Comparison of ENCODE assay signal across 9 mouse cellular contexts in the genomic region with DNA sequence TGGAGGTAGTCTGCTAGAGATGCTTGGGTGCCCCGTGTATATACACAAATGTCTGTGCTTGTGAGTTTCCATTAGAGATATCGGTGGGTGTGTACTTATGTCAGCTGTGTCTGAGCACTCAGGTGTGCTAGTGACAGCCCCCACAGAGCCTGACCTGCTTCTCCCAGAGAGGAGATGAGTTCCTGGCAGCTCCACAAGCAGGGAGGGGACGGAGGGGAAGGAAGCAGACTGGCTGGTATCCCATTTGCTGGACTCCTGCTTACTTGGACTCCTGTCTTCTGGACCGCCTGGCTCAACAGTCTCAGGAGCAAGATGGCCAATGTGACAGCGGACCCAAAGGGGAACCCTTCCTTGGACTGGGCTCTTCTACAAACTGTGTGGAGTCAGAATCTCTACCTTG. TPM values are rescaled to one million over a fixed set of nuclear protein-coding genes. Genes with fewer than 3 reads are reported as not detected.
A peak's percentile ranks its signal among the peaks of the same experiment; 100 is the strongest.
DNase-seq lines count a peak whose midpoint lies in the region; ATAC-seq and TF ChIP-seq lines count a peak whose summit lies in the region.
"Had no signal": no experiment of that assay in that cellular context is flagged by ENCODE, and none has a peak within 500 bp of the region (broad histone marks: within the 10 kb centered on the region; RNA-seq: fewer than 3 reads in every experiment).

No protein-coding gene starts in this region.

- H3K4me3 ChIP-seq in kidney, postnatal 0 days (replicated peaks; ENCODE audit: low read depth, low read length) = no peak overlapping the region
- H3K4me3 ChIP-seq in cortical plate, adult 2 months (ENCODE audit: insufficient read depth, low read length) = peak overlapping the region; percentile 3; the same call in 1 of the 2 replicates
- no peak overlapping the region for H3K4me3 ChIP-seq in limb, embryonic 13.5 days
- no peak overlapping the region for H3K4me3 ChIP-seq in liver, embryonic 12.5 days

- H3K27me3 ChIP-seq in kidney, postnatal 0 days (ENCODE audit: insufficient read depth, low read length) = no peaks in the 10 kb centered on the region
- H3K27me3 ChIP-seq in limb, embryonic 13.5 days = no peaks in the 10 kb centered on the region
- 0 out of 2 replicates have a peak, but pooled peaks cover 10% of the 10 kb centered on the region for H3K27me3 ChIP-seq in liver, embryonic 12.5 days (replicated peaks)

- H3K27ac ChIP-seq in kidney, postnatal 0 days = peak overlapping the region; percentile 54; the same call in 1 of the 2 replicates
- H3K27ac ChIP-seq in cortical plate, adult 2 months (ENCODE audit: insufficient read depth, low read length) = no peak overlapping the region
- H3K27ac ChIP-seq in limb, embryonic 13.5 days = no peak overlapping the region
- H3K27ac ChIP-seq in liver, embryonic 12.5 days = no peak overlapping the region

- TF ChIP-seq CTCF in kidney, postnatal 0 days (IDR thresholded peaks at IDR 0.05; ENCODE audit: low read depth) = no peak
- TF ChIP-seq CTCF in cortical plate, adult 2 months (IDR thresholded peaks at IDR 0.05; ENCODE audit: extremely low read depth, insufficient read depth, low read length) = no peak

- H3K4me2 ChIP-seq in kidney, postnatal 0 days (ENCODE audit: low read length) = peak overlapping the region; percentile 60; the same call in 1 of the 2 replicates
- H3K4me2 ChIP-seq in limb, embryonic 13.5 days (replicated peaks) = peak overlapping the region; percentile 56
- no peak overlapping the region for H3K4me2 ChIP-seq in liver, embryonic 12.5 days

- no peak overlapping the region for H3K9ac ChIP-seq in kidney, postnatal 0 days (ENCODE audit: low read depth, low read length)
- no peak overlapping the region for H3K9ac ChIP-seq in limb, embryonic 13.5 days
- H3K9ac ChIP-seq in liver, embryonic 12.5 days = no peak overlapping the region

- no peaks in the 10 kb centered on the region for H3K36me3 ChIP-seq in kidney, postnatal 0 days (ENCODE audit: insufficient read depth, low read length)
- H3K36me3 ChIP-seq in limb, embryonic 13.5 days = no peaks in the 10 kb centered on the region
- H3K36me3 ChIP-seq in liver, embryonic 12.5 days = no peaks in the 10 kb centered on the region

- no peak for ATAC-seq in kidney, postnatal 0 days (replicated peaks; ENCODE audit: low FRiP score, low read depth)
- ATAC-seq in limb, embryonic 13.5 days (ENCODE audit: low FRiP score, low read depth) = no peak
- ATAC-seq in liver, embryonic 12.5 days = no peak

- DNase-seq in kidney, postnatal 0 days (ENCODE audit: low spot score) = peak; percentile 6
- no peak for DNase-seq in kidney, postnatal 4 days
- DNase-seq in cerebellum, adult 8-10 months = peak; percentile 83
- DNase-seq in left cerebral cortex, postnatal 25 days (ENCODE audit: low spot score in 2 of 2) = no peak
- DNase-seq in natural killer cell, adult 2 months (ENCODE audit: low spot score in 2 of 2) = no peak

- no peak for TF ChIP-seq POLR2A in cortical plate, adult 2 months (IDR thresholded peaks at IDR 0.05; ENCODE audit: extremely low read depth, insufficient read depth, low read length)

- intact Hi-C loops in left cerebral cortex, postnatal 25 days (cut with DNase I) = no loop called here

- no peaks in the 10 kb centered on the region; the same call in 1 of the 2 replicates for H3K4me1 ChIP-seq in kidney, postnatal 0 days (replicated peaks; ENCODE audit: insufficient read depth, low read length)
- peaks cover 8% of the 10 kb centered on the region for H3K4me1 ChIP-seq in cortical plate, adult 2 months (ENCODE audit: control insufficient read depth, insufficient read depth, low read length)
- H3K4me1 ChIP-seq in limb, embryonic 13.5 days = peaks cover 12% of the 10 kb centered on the region
- peaks cover 5% of the 10 kb centered on the region; the same call in 1 of the 2 replicates for H3K4me1 ChIP-seq in liver, embryonic 12.5 days

- WGBS in kidney, postnatal 0 days = 62% methylated on average over 5 of the region's 5 CpGs
- 89% methylated on average over 5 of the region's 5 CpGs for WGBS in limb, embryonic 13.5 days
- WGBS in liver, embryonic 12.5 days (ENCODE audit: insufficient replicate concordance) = 68% methylated on average over 5 of the region's 5 CpGs

- no peaks in the 10 kb centered on the region for H3K9me3 ChIP-seq in kidney, postnatal 0 days (replicated peaks; ENCODE audit: low read length)
- H3K9me3 ChIP-seq in limb, embryonic 13.5 days = no peaks in the 10 kb centered on the region
- no peaks in the 10 kb centered on the region for H3K9me3 ChIP-seq in liver, embryonic 12.5 days (replicated peaks)
- H3K9me3 ChIP-seq: megakaryocyte, embryonic 14.5 days had no signal

RNA-seq across cellular contexts. Expression of gene Neurl1a, which starts 50.8 kb away (rescaled TPM):
- polyA plus RNA-seq in kidney, postnatal 0 days (2015; fragmentation: Nextera tagmentation; extraction: Ambion mirVana) = 2.2 and 2.7 TPM in 2 replicates
- polyA plus RNA-seq in cortical plate, adult 2 months (2012; rRNA removed) = 118 and 124 TPM in 2 replicates
- polyA plus RNA-seq in limb, embryonic 13.5 days (2015; fragmentation: Nextera tagmentation; extraction: Ambion mirVana) = 7.9 and 8.2 TPM in 2 replicates
- 2.2 and 2.6 TPM in 2 replicates for polyA plus RNA-seq in liver, embryonic 12.5 days (2016; fragmentation: Nextera tagmentation; extraction: Ambion mirVana)
- total RNA-seq in left cerebral cortex, postnatal 25 days (2021) = 100 to 1,000 TPM; 188 to 191 TPM

Comparison
In these comparisons a context has a peak if more than half of its experiments do, and no peak if none do; other contexts are left out.
1. DNase-seq: peak in kidney, postnatal 0 days (single experiment) and cerebellum, adult 8-10 months (single experiment); none in kidney, postnatal 4 days (0 of 2), left cerebral cortex, postnatal 25 days (0 of 2) and natural killer cell, adult 2 months (0 of 2).
2. RNA of gene Neurl1a, which starts 50.8 kb away (polyA plus RNA-seq): 118 to 124 TPM in cortical plate, adult 2 months; 7.9 to 8.2 TPM in limb, embryonic 13.5 days, 2.2 to 2.7 TPM in kidney, postnatal 0 days and 2.2 to 2.6 TPM in liver, embryonic 12.5 days; every median in the first group is over 10 times any median in the second.